Mouse (Mus musculus): Measurements from ENCODE around the gene Ms4a10.

Ms4a10 gene

DNA sequence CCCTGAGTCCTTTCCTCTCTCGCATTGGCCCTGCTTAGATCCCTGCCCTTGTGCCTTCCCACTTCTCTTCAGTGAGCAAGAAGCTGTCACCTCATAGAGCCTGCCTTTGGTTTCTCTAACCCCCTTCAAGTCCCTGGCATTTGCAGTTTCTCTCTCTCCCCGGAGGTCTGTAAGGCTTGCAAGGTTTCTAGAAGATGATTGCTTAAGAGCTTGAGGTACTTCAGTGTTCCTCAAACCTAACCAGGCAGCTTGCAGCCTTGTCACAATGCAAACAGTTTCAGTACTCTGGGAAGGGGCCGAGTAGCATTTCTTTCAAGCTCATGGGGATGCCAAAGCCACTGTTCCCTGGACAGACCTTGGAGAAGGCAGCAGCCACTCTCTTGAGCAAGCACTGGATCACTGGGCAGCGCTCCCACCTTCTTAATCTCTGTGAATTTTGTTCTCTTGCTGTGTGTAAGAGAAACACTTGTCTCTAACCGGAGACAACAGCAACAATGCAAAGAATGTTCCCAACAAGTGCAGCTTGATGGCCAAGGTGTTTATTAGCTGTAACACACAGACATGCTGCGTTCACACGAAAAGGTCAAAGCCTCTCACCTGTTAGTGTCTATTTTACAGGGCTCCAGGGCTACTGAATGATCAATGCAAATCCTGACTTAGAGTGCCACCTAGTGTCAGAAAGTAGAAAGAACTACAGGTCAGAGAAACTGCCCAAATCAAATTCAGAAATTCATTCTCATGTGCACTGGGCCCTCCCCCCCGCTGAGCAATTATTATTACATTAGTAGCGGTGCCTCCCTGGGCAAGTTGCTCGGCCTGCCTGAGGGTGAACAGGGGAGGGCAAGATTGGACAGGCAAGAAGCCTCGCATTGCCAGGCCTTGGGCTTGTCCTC lies 15.1 kb downstream of the Ms4a10 start:
- peak; percentile 89 for DNase-seq

GRCm38 (mm10) chr19:10952021-10952939 lies 22.2 kb downstream of the Ms4a10 start:
- peak; percentile 33 for DNase-seq

DNA sequence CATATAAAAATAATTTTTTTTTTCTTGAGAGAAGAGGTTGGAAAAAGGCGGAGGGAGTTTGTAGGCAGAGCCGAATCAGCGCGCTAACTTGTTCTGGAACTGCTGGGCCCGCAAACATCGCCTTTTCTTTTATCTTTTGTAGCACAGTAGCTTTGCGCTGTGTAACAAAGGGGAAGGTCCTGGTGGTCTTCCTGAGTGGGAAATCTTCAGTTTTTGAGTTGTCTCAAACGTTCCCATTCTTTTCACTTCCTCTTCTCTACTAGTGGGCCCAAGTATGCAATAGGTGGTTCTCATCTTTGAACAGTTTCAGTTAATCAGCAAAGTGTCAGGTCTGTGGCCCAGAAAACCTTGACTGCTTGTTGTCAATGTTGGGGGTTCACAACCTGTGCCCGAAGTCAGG lies 24.9 kb downstream of the Ms4a10 start:
- DNase-seq: no peak

- peak; percentile 99 for DNase-seq
These were observed 25.4 kb downstream of the Ms4a10 start, which contains the start of gene Ccdc86 for GRCm38 (mm10) chr19:10949112-10949511. Gene Ccdc86, minus strand, starts transcription at chr19:10949266.

GRCm38 (mm10) chr19:10948416-10948815 lies 26.1 kb downstream of the Ms4a10 start:
- no peak for DNase-seq

- no peak for DNase-seq
These were observed 27.3 kb downstream of the Ms4a10 start for GRCm38 (mm10) chr19:10947219-10947618.

DNA sequence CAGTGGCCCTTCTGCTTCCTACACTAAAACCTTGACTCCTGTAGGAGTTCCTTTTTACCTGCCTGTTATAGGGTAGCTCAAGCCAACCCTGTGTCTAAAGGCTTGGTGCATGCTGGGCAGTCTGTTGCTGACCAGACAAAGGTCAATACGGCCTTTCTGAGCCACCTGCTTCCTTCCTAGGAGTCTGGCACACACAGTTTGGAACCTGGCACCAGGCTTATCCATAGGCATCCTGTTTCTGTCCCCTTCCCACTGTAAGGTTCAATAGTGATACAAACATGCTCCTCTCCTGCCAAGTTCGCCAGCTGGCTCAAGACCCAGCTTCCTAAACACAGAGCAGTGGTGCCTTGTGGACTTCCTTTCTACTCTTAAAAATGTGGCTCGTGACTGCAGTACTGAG lies 28.0 kb downstream of the Ms4a10 start:
- DNase-seq: no peak

- peak; percentile 40 for DNase-seq
These were observed 30.5 kb downstream of the Ms4a10 start for GRCm38 (mm10) chr19:10943955-10944354.

- DNase-seq: no peak
These were observed 33.5 kb downstream of the Ms4a10 start for GRCm38 (mm10) chr19:10940801-10941457.

DNA sequence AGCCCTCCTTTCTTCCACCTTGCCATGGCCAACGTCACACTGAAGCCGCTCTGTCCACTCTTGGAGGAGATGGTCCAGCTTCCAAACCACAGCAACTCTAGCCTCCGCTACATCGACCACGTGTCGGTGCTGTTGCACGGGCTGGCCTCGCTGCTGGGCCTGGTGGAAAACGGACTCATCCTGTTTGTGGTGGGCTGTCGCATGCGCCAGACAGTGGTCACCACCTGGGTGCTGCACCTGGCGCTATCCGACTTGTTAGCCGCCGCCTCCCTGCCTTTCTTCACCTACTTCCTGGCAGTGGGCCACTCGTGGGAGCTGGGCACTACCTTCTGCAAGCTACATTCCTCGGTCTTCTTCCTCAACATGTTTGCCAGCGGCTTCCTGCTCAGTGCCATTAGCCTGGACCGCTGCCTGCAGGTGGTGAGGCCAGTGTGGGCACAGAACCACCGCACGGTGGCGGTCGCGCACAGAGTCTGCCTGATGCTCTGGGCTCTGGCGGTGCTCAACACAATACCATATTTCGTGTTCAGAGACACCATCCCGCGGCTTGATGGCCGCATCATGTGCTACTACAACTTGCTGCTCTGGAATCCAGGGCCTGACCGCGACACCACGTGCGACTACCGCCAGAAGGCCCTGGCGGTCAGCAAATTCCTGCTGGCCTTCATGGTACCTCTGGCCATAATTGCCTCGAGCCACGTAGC lies 34.2 kb downstream of the Ms4a10 start:
- DNase-seq: peak; percentile 83

DNA sequence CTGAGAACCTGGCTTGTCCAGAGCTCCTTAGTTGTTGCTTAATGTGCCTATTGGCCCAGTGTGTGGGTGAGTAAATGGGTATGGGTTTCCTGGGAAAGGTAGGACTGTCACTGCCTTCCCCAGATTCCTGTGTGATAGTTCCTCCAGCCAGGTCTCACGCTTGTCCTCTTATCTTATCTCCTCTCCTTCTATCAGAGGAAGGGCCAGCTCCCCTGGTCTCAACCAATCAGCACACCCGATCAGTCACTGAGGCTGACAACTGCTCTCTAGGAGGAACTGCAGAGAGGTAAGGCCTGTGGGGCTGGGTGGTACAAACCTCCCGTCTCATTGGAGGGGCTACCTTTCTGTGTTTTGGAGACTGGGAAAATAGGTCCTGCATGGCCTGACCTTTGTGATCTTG lies 35.7 kb downstream of the Ms4a10 start:
- no peak for DNase-seq

- DNase-seq: no peak
These were observed 37.3 kb downstream of the Ms4a10 start, which contains the start of gene Ptgdr2 for GRCm38 (mm10) chr19:10937110-10937563. Gene Ptgdr2, plus strand, starts transcription at chr19:10937160.

- no peak for DNase-seq
These were observed 38.4 kb downstream of the Ms4a10 start for GRCm38 (mm10) chr19:10936077-10936476.

DNA sequence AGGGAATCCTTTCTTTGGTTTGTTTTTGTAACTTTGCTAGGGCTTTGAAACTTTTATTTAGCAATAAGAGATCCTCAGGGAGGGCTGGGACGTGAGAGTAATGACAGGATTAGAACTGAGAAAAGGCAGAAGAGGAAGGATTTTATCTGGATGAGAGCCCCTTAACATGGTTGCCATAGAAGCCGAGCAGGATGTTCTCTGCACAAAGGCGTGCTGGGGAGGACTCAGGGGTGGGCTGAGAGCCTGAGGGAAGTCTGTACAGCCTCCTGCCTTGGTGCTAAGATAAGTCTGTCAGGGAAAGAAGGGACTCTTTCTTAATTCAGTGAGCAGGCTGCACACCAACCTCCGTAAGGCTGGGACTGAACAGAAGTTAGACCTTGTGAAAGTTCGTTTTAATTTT lies 39.4 kb downstream of the Ms4a10 start:
- DNase-seq: no peak

- DNase-seq: no peak
These were observed 43.8 kb downstream of the Ms4a10 start for GRCm38 (mm10) chr19:10930641-10931040.

- no peak for DNase-seq
These were observed 47.8 kb downstream of the Ms4a10 start for GRCm38 (mm10) chr19:10926666-10927065.

DNA sequence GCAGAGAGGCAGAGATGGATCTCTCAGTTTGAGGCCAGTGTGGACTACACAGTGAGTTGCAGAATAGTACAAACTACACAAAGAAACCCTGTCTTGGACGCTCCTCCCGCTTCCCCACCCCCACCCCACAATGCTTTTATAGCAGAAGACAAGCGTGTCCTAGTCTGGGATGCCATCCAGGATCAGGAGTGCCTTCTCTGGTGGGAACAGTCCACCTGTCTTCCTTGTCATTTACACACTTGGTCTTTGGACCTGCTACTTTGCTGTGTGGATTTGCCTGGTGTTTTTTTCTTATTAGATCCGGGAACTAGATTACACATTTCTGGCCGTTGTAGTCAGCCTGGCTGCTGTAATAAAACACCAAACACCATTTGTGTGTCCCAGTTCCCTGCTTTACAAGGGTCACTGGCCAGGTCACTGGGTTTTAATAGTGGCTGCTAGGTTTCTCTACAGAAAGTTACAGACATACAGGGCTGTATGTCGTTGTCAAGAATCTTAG lies 48.3 kb downstream of the Ms4a10 start:
- DNase-seq: no peak

- DNase-seq: no peak
These were observed 50.2 kb downstream of the Ms4a10 start for GRCm38 (mm10) chr19:10924220-10924619.

DNA sequence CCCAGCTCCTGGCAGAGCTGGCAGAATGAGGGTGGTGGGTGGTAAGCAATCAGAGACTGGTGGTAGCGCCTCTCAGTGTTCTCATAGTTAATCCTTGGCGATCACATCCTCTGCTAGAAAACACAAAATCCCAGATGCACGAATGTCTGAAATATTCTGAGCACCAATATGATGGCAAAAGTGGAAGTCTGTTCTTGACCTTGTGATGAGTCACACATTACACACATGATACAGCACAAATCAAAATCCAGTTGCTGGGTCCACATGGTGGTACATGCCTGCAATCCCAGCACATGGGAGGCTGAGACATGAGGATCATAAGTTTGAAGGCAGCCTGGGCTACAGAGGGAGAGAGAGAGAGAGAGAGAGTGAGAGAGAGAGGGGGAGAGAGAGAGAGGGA lies 53.4 kb downstream of the Ms4a10 start:
- DNase-seq: no peak

GRCm38 (mm10) chr19:10920532-10920931 lies 53.9 kb downstream of the Ms4a10 start, which contains the start of gene Zp1:
Gene Zp1, minus strand, starts transcription at chr19:10920632.
- no peak for DNase-seq

DNA sequence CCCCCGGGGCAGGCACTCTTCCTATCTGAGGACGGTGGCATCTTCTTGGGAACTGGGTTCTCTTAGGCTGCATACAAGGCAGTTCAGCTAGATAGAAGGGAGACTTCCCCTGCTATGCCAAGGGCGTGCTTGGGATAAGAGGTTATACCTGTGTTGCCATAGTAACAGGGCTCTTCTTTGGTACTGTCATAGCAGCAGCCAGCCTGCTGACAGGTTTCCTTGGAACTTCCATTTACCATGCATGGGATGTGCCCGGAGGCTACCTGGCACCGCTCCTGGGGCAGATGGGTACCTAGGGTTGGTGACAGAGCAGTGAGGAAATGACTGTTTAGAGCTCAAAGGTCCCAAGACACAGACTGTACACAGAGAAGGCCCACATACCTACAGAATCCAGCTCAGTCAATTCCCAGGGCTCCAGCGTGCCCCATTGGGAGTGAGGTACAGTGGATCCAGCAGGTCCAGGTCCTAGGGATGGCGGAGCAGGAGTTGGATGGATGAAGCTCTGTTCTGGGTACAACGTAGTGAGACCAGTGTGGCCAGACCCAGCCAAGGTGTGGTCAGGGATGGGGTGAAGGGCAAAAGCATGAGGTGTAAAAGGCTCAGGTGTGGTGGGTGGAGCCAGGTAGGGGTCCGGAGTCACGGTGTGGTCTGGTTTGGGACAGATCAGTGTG lies 56.0 kb downstream of the Ms4a10 start:
- DNase-seq: no peak
